Mouse (Mus musculus) C2C12 (cell line): ENCODE results near the gene Rdh12.

ENCODE experiments used
- CEBPB ChIP-seq: IDR thresholded peaks from one replicate; pipeline ENCODE4 v1.6.1; 2011; ENCODE audit warnings: low read depth, mild to moderate bottlenecking, control low read depth, moderate library complexity
- CTCF ChIP-seq: IDR thresholded peaks from one replicate; pipeline ENCODE4 v1.5.1; 2011; ENCODE audit not compliant: control insufficient read depth, insufficient read depth, insufficient read length
- FOSL1 ChIP-seq: IDR thresholded peaks from one replicate; pipeline ENCODE4 v1.8.0; 2011; ENCODE audit warnings: mild to moderate bottlenecking, low read length; ENCODE audit not compliant: poor library complexity, insufficient read depth, severe bottlenecking
- MAX ChIP-seq: IDR thresholded peaks from one replicate; pipeline ENCODE4 v1.6.1; 2011; ENCODE audit warnings: mild to moderate bottlenecking, control low read depth
- MYOD1 ChIP-seq: IDR thresholded peaks from one replicate; pipeline ENCODE4 v1.6.1; 2011; ENCODE audit warnings: low read depth; ENCODE audit not compliant: control insufficient read depth, insufficient read length

GRCm38 (mm10) chr12:79242921-79243320 lies 34.2 kb downstream of the Rdh12 start:
- TF ChIP-seq CTCF, result no peak
- TF ChIP-seq FOSL1, result no peak
- no peak for TF ChIP-seq MYOD1
- TF ChIP-seq MAX, result no peak
- TF ChIP-seq CEBPB, result no peak
